Comparison of ENCODE assay signal across 9 mouse cellular contexts in genomic region chr3:123322147-123322546, GRCm38 (mm10). TPM values are rescaled to one million over a fixed set of nuclear protein-coding genes. Genes with fewer than 3 reads are reported as not detected.
DNase-seq lines count a peak whose midpoint lies in the region; ATAC-seq lines count a peak whose summit lies in the region.
"Had no signal": no experiment of that assay in that cellular context is flagged by ENCODE, and none has a peak within 500 bp of the region (broad histone marks: within the 10 kb centered on the region; RNA-seq: fewer than 3 reads in every experiment).

No protein-coding gene starts in this region.

- H3K4me1 ChIP-seq in intestine, embryonic 15.5 days (replicated peaks), result peaks cover 15% of the 10 kb centered on the region
- H3K4me1 ChIP-seq in intestine, embryonic 16.5 days (ENCODE audit: control insufficient read depth, insufficient read depth, low read length), result peaks cover 27% of the 10 kb centered on the region
- no peaks in the 10 kb centered on the region for H3K4me1 ChIP-seq in forebrain, embryonic 13.5 days

- no peaks in the 10 kb centered on the region for H3K9me3 ChIP-seq in intestine, embryonic 15.5 days
- no peaks in the 10 kb centered on the region for H3K9me3 ChIP-seq in intestine, embryonic 16.5 days (ENCODE audit: control insufficient read depth, low read length)
- H3K9me3 ChIP-seq in forebrain, embryonic 13.5 days (replicated peaks), result no peaks in the 10 kb centered on the region
- H3K9me3 ChIP-seq: stomach, embryonic 15.5 days had no signal

- H3K4me2 ChIP-seq in intestine, embryonic 15.5 days (replicated peaks), result no peak overlapping the region
- H3K4me2 ChIP-seq in intestine, embryonic 16.5 days (ENCODE audit: low read depth, low read length), result no peak overlapping the region
- no peak overlapping the region for H3K4me2 ChIP-seq in forebrain, embryonic 13.5 days
- H3K4me2 ChIP-seq: stomach, embryonic 15.5 days had no signal

- H3K36me3 ChIP-seq in intestine, embryonic 15.5 days, result no peaks in the 10 kb centered on the region
- H3K36me3 ChIP-seq in intestine, embryonic 16.5 days (ENCODE audit: control insufficient read depth, insufficient read depth, low read length), result 0 out of 2 replicates have a peak, but pooled peaks cover 5% of the 10 kb centered on the region
- no peaks in the 10 kb centered on the region for H3K36me3 ChIP-seq in forebrain, embryonic 13.5 days (ENCODE audit: poor library complexity, severe bottlenecking)

- no peak overlapping the region for H3K4me3 ChIP-seq in intestine, embryonic 15.5 days (replicated peaks)
- H3K4me3 ChIP-seq in intestine, embryonic 16.5 days (ENCODE audit: low read length), result no peak overlapping the region
- H3K4me3 ChIP-seq in forebrain, embryonic 13.5 days, result no peak overlapping the region
- H3K4me3 ChIP-seq: stomach, embryonic 15.5 days had no signal

- no peak overlapping the region for H3K9ac ChIP-seq in intestine, embryonic 15.5 days
- no peak overlapping the region for H3K9ac ChIP-seq in intestine, embryonic 16.5 days (ENCODE audit: low read depth, low read length)
- H3K9ac ChIP-seq in forebrain, embryonic 13.5 days, result no peak overlapping the region
- H3K9ac ChIP-seq: stomach, embryonic 15.5 days had no signal

- peak; percentile 50; the same call in 1 of the 2 replicates for ATAC-seq in intestine, embryonic 15.5 days
- no peak for ATAC-seq in intestine, embryonic 16.5 days
- peak; percentile 58; the same call in 1 of the 2 replicates for ATAC-seq in forebrain, embryonic 13.5 days

- DNase-seq in 3T3-L1 (ENCODE audit: low read depth, low spot score) (peak; percentile 86), MEL-GATA-1-ER (ENCODE audit: extremely low read depth, low read depth) (peak; percentile 44)
- peak; percentile 27 for DNase-seq in lung, postnatal 14 days
- no peak for DNase-seq in urinary bladder, adult 18-20 months (ENCODE audit: low spot score in 2 of 2)
- DNase-seq in yolk sac, embryonic 10.5 days (ENCODE audit: low spot score), result no peak

- WGBS in intestine, embryonic 15.5 days, result 45% methylated on average over 1 of the region's 1 CpGs
- WGBS in intestine, embryonic 16.5 days, result 49% methylated on average over 1 of the region's 1 CpGs
- WGBS in forebrain, embryonic 13.5 days, result 24% methylated on average over 1 of the region's 1 CpGs

- no peak overlapping the region for H3K27ac ChIP-seq in intestine, embryonic 15.5 days
- H3K27ac ChIP-seq in intestine, embryonic 16.5 days (ENCODE audit: low read length), result no peak overlapping the region
- no peak overlapping the region for H3K27ac ChIP-seq in forebrain, embryonic 13.5 days

- H3K27me3 ChIP-seq in intestine, embryonic 15.5 days (replicated peaks), result no peaks in the 10 kb centered on the region
- H3K27me3 ChIP-seq in intestine, embryonic 16.5 days (replicated peaks; ENCODE audit: control insufficient read depth, insufficient read depth, low read length), result no peaks in the 10 kb centered on the region
- no peaks in the 10 kb centered on the region for H3K27me3 ChIP-seq in forebrain, embryonic 13.5 days
- H3K27me3 ChIP-seq: stomach, embryonic 15.5 days had no signal

RNA-seq across cellular contexts. Expression of gene Sec24d, which starts 54.9 kb away (rescaled TPM):
- polyA plus RNA-seq in intestine, embryonic 15.5 days (2015; fragmentation: Nextera tagmentation; extraction: Ambion mirVana), result 87.8 and 95.9 TPM in 2 replicates
- 91.2 and 109 TPM in 2 replicates for polyA plus RNA-seq in intestine, embryonic 16.5 days (2015; fragmentation: Nextera tagmentation; extraction: Ambion mirVana)
- polyA plus RNA-seq in forebrain, embryonic 13.5 days (2015; fragmentation: Nextera tagmentation; extraction: Ambion mirVana), result 10.8 and 10.9 TPM in 2 replicates

Comparison
In these comparisons a context has a peak if more than half of its experiments do, and no peak if none do; other contexts are left out.
1. DNase-seq: peak in 3T3-L1 (single experiment), MEL-GATA-1-ER (single experiment) and lung, postnatal 14 days (single experiment); none in urinary bladder, adult 18-20 months (0 of 2) and yolk sac, embryonic 10.5 days (single experiment).